Mouse (Mus musculus) liver, embryonic 13.5 days (tissue): ENCODE measurements at regions not wholly inside any gene's neighbourhood (a gene's known extent, or its start where the extent isn't known, plus 50 kb on each side); places are given as distances from the start of the nearest gene placed in this dataset.
A peak's percentile ranks its signal among the peaks of the same experiment; 100 is the strongest.

ENCODE experiments used
- ATAC-seq: fragments of 200-750 bp; cut with Nextera tagmentation; 2 replicates; pipeline ENCODE4 v1.8.0; 2017; ENCODE audit warnings: low read depth, mild to moderate bottlenecking, moderate number of reproducible peaks, moderate library complexity
- DNase-seq: peaks from one replicate; pipeline ENCODE4 v3.0.0; 2022
- H3K27ac ChIP-seq: fragments of 300-500 bp; sonication (generic); 2 replicates; pipeline ENCODE4 v1.5.1; 2015; ENCODE audit warnings: moderate library complexity, mild to moderate bottlenecking, inconsistent platforms
- H3K27me3 ChIP-seq: fragments of 300-500 bp; sonication (generic); 2 replicates; pipeline ENCODE4 v1.6.1; 2015; ENCODE audit warnings: mild to moderate bottlenecking, inconsistent platforms
- H3K36me3 ChIP-seq: fragments of 300-500 bp; sonication (generic); 2 replicates; pipeline ENCODE4 v1.6.1; 2015; ENCODE audit warnings: mild to moderate bottlenecking, inconsistent platforms
- H3K4me1 ChIP-seq: fragments of 300-500 bp; sonication (generic); replicated peaks from 2 replicates; pipeline ENCODE4 v1.6.1; 2015; ENCODE audit warnings: inconsistent platforms
- H3K4me2 ChIP-seq: fragments of 300-500 bp; sonication (generic); 2 replicates; pipeline ENCODE4 v1.6.1; 2015; ENCODE audit warnings: inconsistent platforms, mild to moderate bottlenecking, moderate library complexity
- H3K4me3 ChIP-seq: fragments of 300-500 bp; sonication (generic); replicated peaks from 2 replicates; pipeline ENCODE4 v1.5.1; 2015; ENCODE audit warnings: mild to moderate bottlenecking, inconsistent platforms
- H3K9ac ChIP-seq: fragments of 300-500 bp; sonication (generic); 2 replicates; pipeline ENCODE4 v1.6.1; 2015; ENCODE audit warnings: mild to moderate bottlenecking, inconsistent platforms
- H3K9me3 ChIP-seq: fragments of 300-500 bp; sonication (generic); replicated peaks from 2 replicates; pipeline ENCODE4 v1.6.1; 2016; ENCODE audit warnings: inconsistent platforms
- WGBS: fragments of 180-500 bp; shearing (Covaris S2); methylation state at CpG from one replicate; pipeline ENCODE4 v1.1.7; 2015; ENCODE audit not compliant: insufficient replicate concordance; 5-methylcytosine and 5-hydroxymethylcytosine counted together

- no peak for DNase-seq
- H3K9ac ChIP-seq, result no peak overlapping the region
- 50% methylated on average over 1 of the region's 1 CpGs for WGBS
These were observed 505.9 kb downstream of the Gm6685 start for GRCm38 (mm10) chr11:27833736-27834135.

GRCm38 (mm10) chr11:27799826-27800620, 539.6 kb downstream of the Gm6685 start:
- Histone ChIP-seq H3K36me3 (no peaks in the 10 kb centered on the region), H3K4me2 (no peak overlapping the region), H3K9me3 (no peaks in the 10 kb centered on the region), H3K9ac (no peak overlapping the region), H3K27me3 (no peaks in the 10 kb centered on the region), H3K4me1 (no peaks in the 10 kb centered on the region), H3K27ac (no peak overlapping the region), H3K4me3 (no peak overlapping the region)
- no peak for ATAC-seq
- DNase-seq, result no peak
- 71% methylated on average over 8 of the region's 8 CpGs for WGBS

More at GRCm38 (mm10) chr11:27833736-27834135, 505.9 kb downstream of the Gm6685 start:
- no peak for ATAC-seq
- H3K4me3 ChIP-seq, result no peak overlapping the region
- H3K36me3 ChIP-seq, result no peaks in the 10 kb centered on the region
- H3K27me3 ChIP-seq, result no peaks in the 10 kb centered on the region
- no peak overlapping the region for H3K4me2 ChIP-seq
- no peak overlapping the region for H3K27ac ChIP-seq
- H3K4me1 ChIP-seq, result no peaks in the 10 kb centered on the region
- no peaks in the 10 kb centered on the region for H3K9me3 ChIP-seq

- H3K4me2 ChIP-seq, result no peak overlapping the region
- no peak overlapping the region for H3K9ac ChIP-seq
- 58% methylated on average over 9 of the region's 9 CpGs for WGBS
- ATAC-seq, result no peak
- H3K9me3 ChIP-seq, result no peaks in the 10 kb centered on the region
- no peak overlapping the region for H3K4me3 ChIP-seq
- H3K27me3 ChIP-seq, result no peaks in the 10 kb centered on the region
- no peak for DNase-seq
- H3K36me3 ChIP-seq, result no peaks in the 10 kb centered on the region
- H3K4me1 ChIP-seq, result no peaks in the 10 kb centered on the region
- no peak overlapping the region for H3K27ac ChIP-seq
These were observed 585.8 kb downstream of the Gm6685 start for GRCm38 (mm10) chr11:27753913-27754218.

GRCm38 (mm10) chr11:27753212-27753912, 586.3 kb downstream of the Gm6685 start:
- WGBS, result 28% methylated on average over 11 of the region's 11 CpGs
- H3K9ac ChIP-seq, result no peak overlapping the region
- H3K4me2 ChIP-seq, result no peak overlapping the region
- no peak for ATAC-seq
- H3K4me1 ChIP-seq, result no peaks in the 10 kb centered on the region
- no peak overlapping the region for H3K4me3 ChIP-seq
- H3K27ac ChIP-seq, result no peak overlapping the region
- peak; percentile 8 for DNase-seq
- H3K36me3 ChIP-seq, result no peaks in the 10 kb centered on the region
- no peaks in the 10 kb centered on the region for H3K9me3 ChIP-seq
- no peaks in the 10 kb centered on the region for H3K27me3 ChIP-seq

- Histone ChIP-seq H3K9ac (no peak overlapping the region), H3K27ac (no peak overlapping the region), H3K4me2 (no peak overlapping the region), H3K36me3 (no peaks in the 10 kb centered on the region), H3K4me3 (no peak overlapping the region), H3K4me1 (no peaks in the 10 kb centered on the region), H3K27me3 (no peaks in the 10 kb centered on the region), H3K9me3 (no peaks in the 10 kb centered on the region)
- ATAC-seq (no peak), DNase-seq (no peak)
- 66% methylated on average over 2 of the region's 2 CpGs for WGBS
These were observed 613.6 kb downstream of the Gm6685 start for GRCm38 (mm10) chr11:27726109-27726508.

- Histone ChIP-seq H3K27me3 (no peaks in the 10 kb centered on the region), H3K4me3 (no peak overlapping the region), H3K4me2 (no peak overlapping the region), H3K27ac (no peak overlapping the region), H3K9me3 (no peaks in the 10 kb centered on the region), H3K36me3 (no peaks in the 10 kb centered on the region), H3K9ac (no peak overlapping the region), H3K4me1 (no peaks in the 10 kb centered on the region)
- no peak for ATAC-seq
- DNase-seq, result no peak
- WGBS, result 44% methylated on average over 7 of the region's 7 CpGs
These were observed 618.3 kb downstream of the Gm6685 start for GRCm38 (mm10) chr11:27721346-27721745.

GRCm38 (mm10) chr11:27672436-27672835, 667.2 kb downstream of the Gm6685 start:
- Histone ChIP-seq H3K4me1 (no peaks in the 10 kb centered on the region), H3K27me3 (no peaks in the 10 kb centered on the region), H3K4me3 (no peak overlapping the region), H3K36me3 (no peaks in the 10 kb centered on the region), H3K4me2 (no peak overlapping the region), H3K9me3 (no peaks in the 10 kb centered on the region), H3K9ac (no peak overlapping the region), H3K27ac (no peak overlapping the region)
- 33% methylated on average over 1 of the region's 1 CpGs for WGBS
- ATAC-seq (no peak), DNase-seq (no peak)
